Mouse (Mus musculus) liver, embryonic 13.5 days (tissue): ENCODE measurements around the gene Hist1h2bh. TPM values are rescaled to one million over a fixed set of nuclear protein-coding genes. Genes with fewer than 3 reads are reported as not detected.

Experiments
- ATAC-seq: fragments of 200-750 bp; cut with Nextera tagmentation; 2 replicates; pipeline ENCODE4 v1.8.0; 2017; ENCODE audit warnings: low read depth, mild to moderate bottlenecking, moderate number of reproducible peaks, moderate library complexity
- DNase-seq: peaks from one replicate; pipeline ENCODE4 v3.0.0; 2022
- H3K27ac ChIP-seq: fragments of 300-500 bp; sonication (generic); 2 replicates; pipeline ENCODE4 v1.5.1; 2015; ENCODE audit warnings: moderate library complexity, mild to moderate bottlenecking, inconsistent platforms
- H3K27me3 ChIP-seq: fragments of 300-500 bp; sonication (generic); 2 replicates; pipeline ENCODE4 v1.6.1; 2015; ENCODE audit warnings: mild to moderate bottlenecking, inconsistent platforms
- H3K36me3 ChIP-seq: fragments of 300-500 bp; sonication (generic); 2 replicates; pipeline ENCODE4 v1.6.1; 2015; ENCODE audit warnings: mild to moderate bottlenecking, inconsistent platforms
- H3K4me1 ChIP-seq: fragments of 300-500 bp; sonication (generic); replicated peaks from 2 replicates; pipeline ENCODE4 v1.6.1; 2015; ENCODE audit warnings: inconsistent platforms
- H3K4me2 ChIP-seq: fragments of 300-500 bp; sonication (generic); 2 replicates; pipeline ENCODE4 v1.6.1; 2015; ENCODE audit warnings: inconsistent platforms, mild to moderate bottlenecking, moderate library complexity
- H3K4me3 ChIP-seq: fragments of 300-500 bp; sonication (generic); replicated peaks from 2 replicates; pipeline ENCODE4 v1.5.1; 2015; ENCODE audit warnings: mild to moderate bottlenecking, inconsistent platforms
- H3K9ac ChIP-seq: fragments of 300-500 bp; sonication (generic); 2 replicates; pipeline ENCODE4 v1.6.1; 2015; ENCODE audit warnings: mild to moderate bottlenecking, inconsistent platforms
- H3K9me3 ChIP-seq: fragments of 300-500 bp; sonication (generic); replicated peaks from 2 replicates; pipeline ENCODE4 v1.6.1; 2016; ENCODE audit warnings: inconsistent platforms
- WGBS: fragments of 180-500 bp; shearing (Covaris S2); methylation state at CpG from one replicate; pipeline ENCODE4 v1.1.7; 2015; ENCODE audit not compliant: insufficient replicate concordance; 5-methylcytosine and 5-hydroxymethylcytosine counted together
- microRNA-seq: library from miRNA; unstranded; fragments of <30 nt; microRNA quantifications from one replicate; pipeline ENCODE4, GENCODE M21; 2016
- polyA plus RNA-seq: library from polyadenylated mRNA; unstranded; fragments of >200 nt; fragmentation: Nextera tagmentation; extraction: Ambion mirVana; gene quantifications from 2 replicates; pipeline ENCODE4 v1.2.1, GENCODE M21; 2015

Gene Hist1h2bh
- polyA plus RNA-seq, 1 experiment from 2014 or later = 1.7 TPM

DNA sequence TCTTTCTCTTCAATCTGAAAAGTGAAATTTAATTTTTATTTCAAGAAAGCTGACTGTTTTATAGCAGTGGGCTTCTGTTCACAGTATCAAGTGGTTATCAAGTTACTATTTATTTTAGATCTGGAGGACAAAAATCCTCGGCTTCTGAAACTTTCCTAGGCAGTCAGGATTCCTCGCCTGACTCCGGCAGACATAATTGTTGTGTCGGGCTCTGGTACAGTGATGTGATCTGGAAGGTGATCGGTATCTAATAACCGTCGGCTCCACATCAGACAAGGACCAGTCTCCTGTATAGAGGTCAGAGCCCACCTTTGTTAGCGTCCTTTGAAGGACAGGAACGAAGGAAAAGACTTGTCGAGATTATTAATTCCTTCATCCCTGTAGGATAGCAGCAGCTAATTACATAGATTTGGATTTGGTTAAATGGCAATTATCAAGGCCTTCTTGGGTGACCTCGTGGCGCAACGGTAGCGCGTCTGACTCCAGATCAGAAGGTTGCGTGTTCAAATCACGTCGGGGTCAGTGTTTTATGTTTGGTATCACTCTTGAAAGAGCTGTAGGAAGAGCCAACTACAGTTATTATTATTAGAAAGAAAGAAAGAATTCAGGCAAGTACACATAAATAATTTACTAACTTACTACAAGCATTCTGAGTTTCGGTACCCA, 45.4 kb downstream of the Hist1h2bh start:
- WGBS = 1% methylated on average over 19 of the region's 19 CpGs
- ATAC-seq = peak; percentile 54; the same call in 1 of the 2 replicates
- peak overlapping the region; percentile 58 for H3K4me3 ChIP-seq
- no peak overlapping the region for H3K27ac ChIP-seq
- DNase-seq = peak; percentile 70
- peaks cover 52% of the 10 kb centered on the region for H3K4me1 ChIP-seq
- H3K9me3 ChIP-seq = no peaks in the 10 kb centered on the region
- no peaks in the 10 kb centered on the region for H3K27me3 ChIP-seq
- H3K9ac ChIP-seq = peak overlapping the region; percentile 56; the same call in 1 of the 2 replicates
- H3K4me2 ChIP-seq = peak overlapping the region; percentile 76
- H3K36me3 ChIP-seq = no peaks in the 10 kb centered on the region

DNA sequence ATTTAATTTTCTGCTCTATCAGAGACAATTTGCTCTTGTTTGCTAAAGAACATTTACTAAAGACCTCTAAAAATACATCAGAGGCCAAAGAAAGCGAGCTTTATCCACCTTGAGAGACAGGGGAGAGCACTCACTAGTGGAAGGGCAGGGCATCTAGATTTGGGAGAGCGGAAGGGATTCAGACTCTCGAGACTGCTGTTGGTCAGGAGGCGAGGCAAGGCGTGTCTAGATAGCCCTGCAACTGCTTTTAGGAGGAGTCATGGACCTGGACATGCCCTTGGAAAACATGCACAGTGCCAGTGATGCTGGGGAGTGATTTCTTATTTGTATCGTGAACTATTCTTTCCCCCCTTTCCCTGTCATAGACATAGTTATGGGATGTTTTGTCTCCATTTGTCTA, 47.7 kb downstream of the Hist1h2bh start:
- Histone ChIP-seq H3K9ac (no peak overlapping the region), H3K27me3 (no peaks in the 10 kb centered on the region), H3K9me3 (no peaks in the 10 kb centered on the region), H3K4me2 (no peak overlapping the region), H3K27ac (no peak overlapping the region), H3K36me3 (no peaks in the 10 kb centered on the region), H3K4me1 (peaks cover 56% of the 10 kb centered on the region), H3K4me3 (no peak overlapping the region)
- no peak for ATAC-seq
- WGBS = 63% methylated on average over 6 of the region's 6 CpGs
- DNase-seq = no peak

DNA sequence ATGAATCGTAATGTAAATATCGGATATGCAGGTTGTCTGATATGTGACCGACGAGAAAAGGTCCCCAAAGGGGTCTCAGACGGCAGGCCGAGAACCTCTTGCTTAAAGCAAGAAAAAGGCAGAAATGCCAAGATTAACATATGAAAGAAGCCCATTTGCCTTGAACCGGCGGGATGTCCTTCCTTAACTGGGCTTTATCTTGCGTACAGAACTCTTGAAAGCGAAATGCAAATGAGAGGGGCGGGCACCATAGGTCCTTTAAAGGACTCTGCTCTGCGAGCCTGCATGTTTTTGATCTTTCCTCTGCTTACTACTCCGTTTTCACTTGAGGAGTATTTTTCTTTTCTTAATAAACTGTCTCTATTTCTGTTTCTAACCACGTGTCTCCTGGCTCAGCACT, 51.2 kb downstream of the Hist1h2bh start:
- peak overlapping the region; percentile 66 for H3K4me2 ChIP-seq
- DNase-seq (no peak), ATAC-seq (no peak)
- H3K9ac ChIP-seq = peak overlapping the region; percentile 46
- WGBS = 9% methylated on average over 14 of the region's 14 CpGs
- peaks cover 13% of the 10 kb centered on the region for H3K27me3 ChIP-seq
- H3K27ac ChIP-seq = no peak overlapping the region
- no peaks in the 10 kb centered on the region for H3K9me3 ChIP-seq
- H3K4me1 ChIP-seq = peaks cover 39% of the 10 kb centered on the region
- peak overlapping the region; percentile 46 for H3K4me3 ChIP-seq
- H3K36me3 ChIP-seq = no peaks in the 10 kb centered on the region

Small RNA genes lying within 50 kb of the gene (microRNA-seq; reads per million reads assigned to microRNA genes)
- gene Gm44297 = not detected
- gene Gm44359 = not detected
- not detected for gene Gm44394
- gene n-TStga1 = 5.3 reads per million, percentile 13 among the genes with 10 or more reads in this experiment

Other genes with a start within 250 kb of the Hist1h2bh start
- gene Zfp322a, start 174.2 kb downstream of the Hist1h2bh start, polyA plus RNA-seq = 15.2 and 20.1 TPM in 2 replicates
- 8.3 and 9.1 TPM in 2 replicates for gene Abt1, start 119.5 kb downstream of the Hist1h2bh start, polyA plus RNA-seq
- gene Btn1a1, start 77.5 kb downstream of the Hist1h2bh start, polyA plus RNA-seq = 1.5 and 2.0 TPM in 2 replicates
- not detected in 2 replicates for gene Btn2a2, start 54.5 kb downstream of the Hist1h2bh start, polyA plus RNA-seq
- gene Hist1h4h, start 12.3 kb downstream of the Hist1h2bh start, polyA plus RNA-seq = 3.8 and 5.9 TPM in 2 replicates
- 7.7 and 13.6 TPM in 2 replicates for gene Hist1h2af, start 9.5 kb downstream of the Hist1h2bh start, polyA plus RNA-seq
- 10.3 and 17.1 TPM in 2 replicates for gene Hist1h3g, start 8.0 kb downstream of the Hist1h2bh start, polyA plus RNA-seq
- gene Hist1h3f, start 660 bp upstream of the Hist1h2bh start, polyA plus RNA-seq = 1.1 and 2.1 TPM in 2 replicates
- 0.98 and 4.2 TPM in 2 replicates for gene Hist1h4f, start 8.3 kb upstream of the Hist1h2bh start, polyA plus RNA-seq
- gene Hist1h1d, start 9.9 kb upstream of the Hist1h2bh start, polyA plus RNA-seq = 0.75 and 0.93 TPM in 2 replicates
- 4.4 and 6.8 TPM in 2 replicates for gene Hist1h3e, start 19.0 kb upstream of the Hist1h2bh start, polyA plus RNA-seq
- gene Hist1h2ae, start 27.8 kb upstream of the Hist1h2bh start, polyA plus RNA-seq = 95.0 and 121 TPM in 2 replicates
- gene Hist1h2bg, start 28.0 kb upstream of the Hist1h2bh start, polyA plus RNA-seq = 6.5 and 14.1 TPM in 2 replicates
- gene Hist1h2bf, start 30.8 kb upstream of the Hist1h2bh start, polyA plus RNA-seq = 5.0 and 12.7 TPM in 2 replicates
- 1.2 and 4.3 TPM in 2 replicates for gene Hist1h2ad, start 31.0 kb upstream of the Hist1h2bh start, polyA plus RNA-seq
- gene Hist1h3d, start 32.4 kb upstream of the Hist1h2bh start, polyA plus RNA-seq = 5.9 and 7.2 TPM in 2 replicates
- 116 and 152 TPM in 2 replicates for gene Hist1h4d, start 38.2 kb upstream of the Hist1h2bh start, polyA plus RNA-seq
- gene Hist1h2be, start 77.7 kb upstream of the Hist1h2bh start, polyA plus RNA-seq = 1.3 and 2.0 TPM in 2 replicates
- 24.3 and 26.2 TPM in 2 replicates for gene Hist1h1e, start 79.2 kb upstream of the Hist1h2bh start, polyA plus RNA-seq
- 0.89 and 1.0 TPM in 2 replicates for gene Hist1h2ac, start 140.6 kb upstream of the Hist1h2bh start, polyA plus RNA-seq
- 81.2 and 88.9 TPM in 2 replicates for gene Hist1h2bc, start 140.8 kb upstream of the Hist1h2bh start, polyA plus RNA-seq
- gene Hist1h1t, start 152.4 kb upstream of the Hist1h2bh start, polyA plus RNA-seq = not detected in 2 replicates
- 5.4 and 8.6 TPM in 2 replicates for gene Hist1h4c, start 155.1 kb upstream of the Hist1h2bh start, polyA plus RNA-seq
- 6.6 and 8.8 TPM in 2 replicates for gene Hfe, start 167.5 kb upstream of the Hist1h2bh start, polyA plus RNA-seq
- 60.3 and 72.2 TPM in 2 replicates for gene Hist1h1c, start 195.4 kb upstream of the Hist1h2bh start, polyA plus RNA-seq
- 5.2 and 5.9 TPM in 2 replicates for gene Hist1h3c, start 202.2 kb upstream of the Hist1h2bh start, polyA plus RNA-seq
- 3.9 and 5.6 TPM in 2 replicates for gene Hist1h2bb, start 203.3 kb upstream of the Hist1h2bh start, polyA plus RNA-seq
- gene Hist1h2ab, start 207.7 kb upstream of the Hist1h2bh start, polyA plus RNA-seq = 54.0 and 76.2 TPM in 2 replicates
- 10.4 and 29.5 TPM in 2 replicates for gene Hist1h3b, start 208.9 kb upstream of the Hist1h2bh start, polyA plus RNA-seq
- 3.7 and 5.5 TPM in 2 replicates for gene Hist1h4b, start 213.6 kb upstream of the Hist1h2bh start, polyA plus RNA-seq
- 0.86 TPM in 1 of 2 replicates, not detected in the other for gene Hist1h4a, start 217.8 kb upstream of the Hist1h2bh start, polyA plus RNA-seq
- 3.2 and 8.3 TPM in 2 replicates for gene Hist1h3a, start 219.0 kb upstream of the Hist1h2bh start, polyA plus RNA-seq
- 4.3 and 8.1 TPM in 2 replicates for gene Hist1h1a, start 220.3 kb upstream of the Hist1h2bh start, polyA plus RNA-seq
- 0.14 TPM in 1 of 2 replicates, not detected in the other for gene Trim38, start 226.5 kb upstream of the Hist1h2bh start, polyA plus RNA-seq